Mouse (Mus musculus): ENCODE measurements around the gene Cox4i1.
A peak's percentile ranks its signal among the peaks of the same experiment; 100 is the strongest.

The Cox4i1 gene

DNA sequence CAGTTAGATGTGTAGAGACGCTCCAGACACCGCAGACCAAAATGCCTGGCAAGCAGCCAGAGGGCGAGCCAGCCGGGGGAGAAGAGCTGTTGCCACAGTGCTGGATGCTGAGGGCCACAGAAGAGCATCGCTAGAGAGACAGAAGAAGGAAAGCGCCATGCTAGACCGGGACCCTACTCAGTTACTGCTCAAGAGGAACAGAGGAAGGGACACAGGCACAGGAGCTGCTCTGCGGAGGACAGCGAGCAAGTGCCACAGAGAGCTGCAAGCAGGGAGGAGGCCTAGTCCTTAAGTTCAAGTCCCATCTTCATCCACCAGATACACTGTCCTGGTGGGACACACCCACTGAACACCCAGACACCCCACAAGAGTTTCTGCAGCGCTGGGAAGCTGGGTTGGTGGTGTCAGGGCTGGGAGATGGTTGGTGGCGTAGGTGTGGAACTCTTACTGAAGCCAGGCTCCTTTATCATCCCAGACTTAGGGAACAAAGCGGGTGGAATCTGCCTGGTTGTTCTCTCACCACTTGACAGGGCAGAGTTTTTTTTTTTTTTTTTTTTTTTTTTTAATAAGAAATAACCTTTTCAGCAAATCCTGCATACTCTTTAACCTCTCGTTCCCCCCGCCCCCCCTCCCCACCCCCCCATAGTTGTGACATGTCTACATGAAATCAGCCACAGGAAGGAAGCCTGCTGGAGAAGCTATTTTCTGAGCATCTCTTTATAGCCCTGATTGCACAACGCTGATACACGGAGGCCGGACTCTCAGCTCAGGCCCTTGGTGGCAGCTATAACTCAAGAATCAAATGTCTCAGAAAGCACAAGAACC lies 29.3 kb downstream of the Cox4i1 start:
- DNase-seq: peak; percentile 74

DNA sequence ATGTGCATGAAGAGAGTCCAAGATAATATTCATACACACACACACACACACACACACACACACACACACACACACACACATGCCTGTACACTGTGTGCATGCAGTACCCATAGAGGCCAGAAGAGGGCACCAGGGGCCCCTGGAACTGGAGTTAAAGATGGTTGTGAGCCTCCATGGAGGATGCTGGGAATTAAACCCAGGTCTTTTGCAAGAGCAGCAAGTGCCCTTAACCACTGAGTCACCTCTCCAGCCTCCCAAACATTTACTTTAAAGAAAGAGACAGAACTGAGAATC lies 29.9 kb downstream of the Cox4i1 start:
- DNase-seq: peak; percentile 62

DNA sequence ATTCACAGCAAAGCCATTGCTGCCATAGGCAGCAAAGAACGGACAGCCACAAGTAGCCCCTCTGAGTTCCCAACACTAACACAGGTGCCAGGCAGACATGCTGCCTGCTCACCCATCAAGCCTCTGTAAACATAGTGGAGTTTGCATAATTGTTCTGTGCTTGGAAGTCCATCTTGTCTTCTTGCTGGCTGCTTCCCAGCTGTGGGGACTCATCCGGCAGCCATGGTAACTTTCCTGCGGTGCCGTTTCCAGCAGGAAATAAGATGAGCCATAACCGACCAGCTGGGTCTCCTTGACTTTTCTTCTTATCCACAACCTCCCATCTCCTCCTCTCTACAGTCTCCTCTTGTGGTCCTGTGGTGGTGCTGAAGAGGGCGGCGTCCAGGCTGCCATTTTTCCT lies 30.4 kb downstream of the Cox4i1 start:
- DNase-seq: no peak

DNA sequence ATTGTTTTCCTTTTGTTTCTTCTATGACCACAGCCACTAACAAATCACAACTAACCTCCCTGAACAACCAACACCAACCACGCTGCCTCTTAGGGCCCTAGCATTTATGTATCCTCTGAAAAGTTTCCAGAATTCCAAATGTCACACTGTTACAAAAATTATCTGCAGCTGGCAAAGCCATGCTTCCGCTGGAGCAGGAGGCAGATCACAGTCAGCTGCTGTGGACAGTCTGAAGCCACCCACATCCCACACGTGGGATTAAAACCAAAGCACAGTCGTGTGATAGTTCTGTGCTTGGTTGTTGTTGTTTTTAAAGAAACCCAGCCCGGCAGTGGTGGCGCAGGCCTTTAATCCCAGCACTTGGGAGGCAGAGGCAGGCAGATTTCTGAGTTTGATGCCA lies 31.1 kb downstream of the Cox4i1 start:
- DNase-seq: no peak

DNA sequence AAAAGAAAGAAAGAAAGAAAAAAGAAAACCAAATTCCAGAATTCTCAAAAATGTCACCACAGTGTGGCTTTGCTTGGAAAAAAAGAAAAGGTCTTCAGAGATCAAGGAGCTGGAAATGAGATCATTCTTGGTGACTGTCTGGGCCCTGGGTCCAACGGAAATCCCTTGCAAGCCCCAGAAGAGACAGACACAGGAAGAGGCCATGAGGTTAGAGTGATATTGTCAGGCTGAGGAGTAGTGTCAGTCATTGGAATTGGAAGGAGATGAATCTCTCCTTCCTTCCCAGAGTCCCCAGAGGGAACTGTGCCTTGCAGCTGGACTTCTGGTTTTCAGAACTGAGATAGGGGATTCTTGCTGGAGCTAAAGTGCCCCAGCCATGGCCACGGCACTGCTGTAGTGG lies 31.5 kb downstream of the Cox4i1 start:
- no peak for DNase-seq

DNA sequence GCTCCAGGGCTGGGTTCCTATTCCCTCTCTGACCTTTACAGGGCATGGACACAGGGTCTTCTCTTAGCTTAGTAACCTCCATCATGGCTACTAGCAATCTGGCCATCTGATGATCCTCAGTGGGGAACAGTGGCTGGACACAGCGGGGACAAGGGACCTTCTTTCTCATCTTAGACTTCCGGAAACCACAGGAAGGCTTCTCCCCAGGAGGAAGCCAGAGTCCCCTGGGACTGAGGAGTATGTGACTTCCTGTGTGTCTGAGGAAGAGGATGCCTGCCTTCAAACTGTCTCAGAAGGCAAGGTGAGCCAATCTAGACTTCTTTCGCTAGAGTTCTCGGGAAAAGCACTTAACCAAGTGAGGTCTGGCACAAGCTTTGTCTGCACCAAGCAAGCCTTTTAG lies 32.0 kb downstream of the Cox4i1 start:
- DNase-seq: no peak

DNA sequence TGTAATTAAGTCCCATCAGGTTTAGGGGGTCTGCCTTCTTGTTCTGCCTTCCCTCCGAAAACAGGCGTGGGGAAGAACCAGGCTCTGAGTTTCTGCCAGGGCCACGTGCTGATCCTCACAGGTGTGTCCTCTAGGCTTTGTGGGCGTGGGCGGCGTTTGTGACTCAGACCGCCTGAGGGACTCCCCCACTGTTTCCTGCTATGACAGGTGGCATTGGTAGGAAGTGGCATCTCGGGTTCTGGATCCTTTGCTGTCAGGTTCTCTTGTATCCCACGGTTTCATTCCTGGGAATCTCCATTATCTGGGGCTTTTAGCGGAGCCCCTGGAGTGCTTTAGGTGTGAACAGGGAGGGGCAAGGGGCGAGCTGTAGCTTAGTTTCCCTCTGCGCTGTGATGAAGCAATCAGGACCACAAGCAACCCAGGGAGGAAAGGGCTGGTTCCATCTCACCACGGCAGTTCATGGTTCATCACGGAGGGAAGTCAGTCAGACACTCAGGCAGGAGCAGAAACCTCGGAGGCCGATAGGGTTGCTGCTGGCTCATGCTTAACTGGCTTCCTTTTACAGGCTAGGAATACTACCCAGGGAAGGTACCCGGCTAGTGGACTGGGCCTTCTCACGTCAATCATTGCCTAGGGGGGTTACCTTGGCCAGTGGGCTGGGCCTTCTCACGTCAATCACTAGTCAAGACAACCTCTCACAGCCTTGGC lies 33.9 kb downstream of the Cox4i1 start:
- DNase-seq: peak; percentile 80

DNA sequence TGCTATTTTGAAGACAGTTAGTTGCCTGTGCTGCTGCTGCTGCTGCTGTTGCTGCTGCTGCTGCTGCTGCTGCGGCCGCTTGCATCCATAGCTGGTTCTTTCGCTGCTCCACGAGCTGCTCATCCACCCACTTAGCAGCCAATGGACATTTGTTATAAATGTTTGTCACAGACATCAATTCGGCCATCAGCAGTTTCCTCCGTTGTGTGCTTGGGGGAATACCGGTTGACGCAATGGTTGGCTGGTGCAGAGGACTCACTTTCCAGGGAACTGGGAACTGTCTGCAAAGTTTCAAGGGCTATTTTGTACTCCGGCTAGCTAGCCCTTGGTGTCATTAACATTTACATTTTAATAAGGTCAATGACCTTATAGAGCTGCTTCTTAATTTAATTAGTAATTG lies 36.2 kb downstream of the Cox4i1 start:
- DNase-seq: no peak

DNA sequence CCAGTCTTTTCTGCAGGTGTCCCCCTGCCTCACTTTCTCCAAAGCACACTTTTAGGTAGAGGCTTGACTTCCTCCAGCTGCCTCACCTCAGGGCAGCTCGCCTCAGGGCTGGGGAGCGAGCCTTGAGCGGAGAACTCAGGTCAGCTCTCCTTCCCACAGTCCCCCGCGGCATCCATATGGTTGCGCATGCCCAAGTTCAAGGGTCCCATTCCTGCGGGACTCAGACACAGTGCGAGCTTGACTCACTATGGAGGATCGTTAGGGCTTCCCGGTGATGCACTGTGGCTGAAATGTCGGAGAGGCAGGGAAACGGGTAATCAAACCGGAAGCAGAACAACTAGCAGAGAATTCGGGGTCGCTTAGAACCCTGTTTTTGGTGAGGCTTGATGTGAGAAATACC lies 37.1 kb downstream of the Cox4i1 start:
- DNase-seq: no peak

DNA sequence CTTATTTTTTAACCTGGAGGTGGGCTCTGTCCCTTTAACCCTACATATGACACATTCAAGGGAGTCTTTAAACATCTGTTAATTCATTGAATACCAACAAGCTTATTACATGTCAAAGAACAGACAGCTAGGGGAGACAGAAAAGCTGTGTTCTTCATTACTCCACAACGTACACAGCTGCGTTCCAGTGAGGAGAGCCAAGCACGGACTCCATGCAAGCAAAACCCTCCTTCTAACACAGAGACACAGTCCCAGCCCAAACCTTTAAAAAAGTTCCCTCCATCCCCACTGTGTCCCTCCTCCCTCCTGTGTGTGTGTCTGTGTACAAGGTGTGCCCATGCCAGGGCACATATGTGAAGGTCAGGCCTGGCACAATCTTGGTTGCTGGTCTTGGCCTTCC lies 38.2 kb downstream of the Cox4i1 start:
- DNase-seq: no peak

DNA sequence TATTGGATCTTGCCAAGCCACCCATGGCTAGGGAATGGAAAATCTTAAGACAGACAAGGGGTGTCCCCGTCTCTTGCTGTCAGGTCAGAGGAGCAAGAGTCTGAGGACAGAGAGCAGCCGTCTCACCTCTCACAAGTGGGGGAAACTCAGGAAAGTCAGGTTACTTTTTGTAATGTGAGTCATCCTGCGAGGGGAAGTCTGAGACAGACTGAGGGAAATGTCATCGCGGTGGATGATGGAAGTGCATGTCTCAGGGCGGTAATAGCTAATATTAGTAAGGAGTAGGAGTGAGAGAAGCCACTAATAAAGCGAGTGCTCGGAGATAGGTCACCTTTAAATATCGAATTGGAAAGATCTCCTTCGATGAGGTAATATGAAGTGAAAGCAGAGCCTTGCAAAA lies 41.2 kb downstream of the Cox4i1 start:
- no peak for DNase-seq

DNA sequence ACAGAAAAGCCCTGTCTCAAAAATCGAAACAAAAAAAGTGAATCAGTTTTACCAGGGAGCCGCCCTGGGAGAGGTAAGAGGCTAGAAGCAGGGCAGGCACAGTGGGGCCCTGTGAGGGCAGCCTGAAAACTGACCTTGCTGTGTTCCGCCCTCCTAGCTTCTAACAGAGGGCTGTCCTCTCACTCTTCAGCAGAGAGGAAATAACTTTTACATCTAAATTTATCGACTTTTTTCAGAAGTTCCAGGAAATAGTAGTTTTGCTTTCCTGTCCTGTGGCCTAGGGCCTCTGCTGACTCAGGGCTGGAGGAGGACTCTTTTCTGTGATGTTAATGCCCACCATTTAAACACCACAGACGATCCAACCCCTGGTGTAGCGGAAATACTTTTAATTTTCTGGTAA lies 47.2 kb downstream of the Cox4i1 start:
- DNase-seq: no peak

DNA sequence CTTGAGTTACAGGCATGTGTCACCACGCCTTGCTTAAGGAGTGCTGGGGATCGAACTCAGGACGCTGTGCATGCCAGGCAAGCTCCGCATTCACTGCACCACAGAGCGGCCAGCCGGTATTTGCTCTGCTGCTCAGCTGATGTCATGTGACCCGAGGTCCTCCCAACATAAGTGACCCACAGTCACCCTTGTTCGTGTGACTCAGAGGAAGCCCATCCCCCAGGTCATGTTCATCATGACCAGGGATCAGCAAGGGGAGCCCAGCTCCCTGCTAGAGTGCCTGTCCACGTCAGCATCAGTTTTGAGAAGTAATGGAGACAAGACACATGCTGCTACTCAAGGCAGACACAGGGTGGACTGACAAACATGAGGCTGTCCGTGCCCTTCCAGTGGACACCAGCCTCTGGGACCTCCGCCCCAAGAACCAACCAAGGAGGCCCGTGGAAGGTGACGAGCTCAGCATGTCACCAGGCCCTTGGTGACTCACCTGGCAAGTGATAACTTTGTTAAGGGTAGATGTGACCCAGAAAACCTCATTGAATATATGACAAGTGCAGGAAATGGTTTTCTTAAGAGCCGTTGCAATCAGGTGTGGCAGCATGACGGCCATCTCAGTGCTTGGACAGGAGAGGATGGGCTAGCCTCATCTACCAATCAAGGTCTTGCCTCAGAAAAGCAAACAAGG lies 48.1 kb downstream of the Cox4i1 start:
- no peak for DNase-seq

DNA sequence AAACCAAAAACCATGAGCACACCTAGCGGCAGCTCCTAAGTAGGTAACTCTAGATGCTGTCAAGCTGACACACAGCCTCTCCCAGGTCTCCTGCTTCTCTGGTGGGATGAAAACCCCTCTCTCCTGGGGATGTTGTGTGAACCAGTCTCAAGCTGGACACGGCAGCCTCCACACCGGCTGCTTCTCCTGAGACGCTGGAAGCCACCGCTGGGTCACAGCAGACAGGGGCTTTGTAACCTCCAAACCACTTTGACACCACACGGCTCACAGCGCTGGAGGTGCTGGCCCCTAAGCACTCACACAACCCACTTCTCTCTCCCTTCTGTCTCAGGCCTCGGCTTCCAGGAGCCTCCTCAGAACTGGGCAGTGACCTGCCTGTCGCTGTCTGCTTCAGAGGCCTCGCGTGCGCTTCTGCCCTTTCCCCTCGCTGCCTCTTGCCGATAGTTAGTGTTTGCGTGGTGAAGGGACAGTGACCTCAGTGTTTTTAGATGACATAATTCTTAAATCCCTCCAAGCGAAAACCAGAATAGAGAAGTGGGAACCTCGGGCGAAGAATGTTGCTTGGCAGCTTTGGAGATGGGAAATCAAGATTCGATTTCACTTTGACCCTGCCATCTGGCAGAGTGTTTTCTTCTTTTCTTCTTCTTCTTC lies 51.7 kb downstream of the Cox4i1 start:
- DNase-seq: no peak

DNA sequence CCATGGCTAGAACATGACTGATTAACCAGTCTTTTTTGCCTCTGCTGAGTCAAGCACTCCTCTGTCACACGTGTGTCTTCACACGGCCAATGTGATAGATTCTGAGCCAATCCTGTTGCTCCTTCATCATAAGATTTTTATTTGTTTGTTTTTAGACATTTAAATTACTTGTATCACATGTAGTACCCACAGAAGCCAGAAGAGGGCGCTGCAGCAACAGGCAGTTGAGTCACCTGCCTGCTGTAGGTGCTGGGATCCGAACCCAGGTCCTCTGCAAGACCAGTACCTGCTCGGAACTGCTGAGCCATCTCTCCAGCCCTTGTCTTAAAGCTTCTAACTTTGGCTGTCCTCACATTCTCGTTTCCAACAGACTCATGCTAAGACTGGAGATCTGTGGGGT lies 55.0 kb downstream of the Cox4i1 start:
- peak; percentile 44 for DNase-seq
